Comparison of ENCODE assay signal across 12 mouse cellular contexts in genomic region chr9:101045710-101046338, GRCm38 (mm10). TPM values are rescaled to one million over a fixed set of nuclear protein-coding genes. Genes with fewer than 3 reads are reported as not detected.
DNase-seq lines count a peak whose midpoint lies in the region; ATAC-seq lines count a peak whose summit lies in the region.
"Had no signal": no experiment of that assay in that cellular context is flagged by ENCODE, and none has a peak within 500 bp of the region (broad histone marks: within the 10 kb centered on the region; RNA-seq: fewer than 3 reads in every experiment).

No protein-coding gene starts in this region.

- WGBS in hindbrain, embryonic 10.5 days: 77% methylated on average over 15 of the region's 15 CpGs
- WGBS in hindbrain, embryonic 12.5 days: 62% methylated on average over 15 of the region's 15 CpGs
- WGBS in kidney, embryonic 14.5 days: 58% methylated on average over 15 of the region's 15 CpGs

- no peak overlapping the region for H3K4me3 ChIP-seq in hindbrain, embryonic 10.5 days
- H3K4me3 ChIP-seq in hindbrain, embryonic 12.5 days: no peak overlapping the region
- no peak overlapping the region for H3K4me3 ChIP-seq in kidney, embryonic 14.5 days (ENCODE audit: low read length)
- H3K4me3 ChIP-seq in megakaryocyte, embryonic 14.5 days (replicated peaks): peak overlapping the region; percentile 84
- H3K4me3 ChIP-seq: forebrain, embryonic 15.5 days; limb, embryonic 15.5 days; myocyte had no signal

- intact Hi-C loops in left cerebral cortex, postnatal 14 days (cut with DNase I): no loop called here

- H3K9me3 ChIP-seq in hindbrain, embryonic 10.5 days: no peaks in the 10 kb centered on the region
- no peaks in the 10 kb centered on the region for H3K9me3 ChIP-seq in hindbrain, embryonic 12.5 days (replicated peaks)
- no peaks in the 10 kb centered on the region for H3K9me3 ChIP-seq in kidney, embryonic 14.5 days (ENCODE audit: control insufficient read depth, low read length)
- H3K9me3 ChIP-seq in megakaryocyte, embryonic 14.5 days: peaks cover 16% of the 10 kb centered on the region
- H3K9me3 ChIP-seq: forebrain, embryonic 15.5 days; limb, embryonic 15.5 days had no signal

- H3K27ac ChIP-seq in hindbrain, embryonic 10.5 days: peak overlapping the region; percentile 29
- H3K27ac ChIP-seq in hindbrain, embryonic 12.5 days: no peak overlapping the region
- peak overlapping the region; percentile 60 for H3K27ac ChIP-seq in kidney, embryonic 14.5 days (ENCODE audit: low read depth, low read length)
- H3K27ac ChIP-seq: forebrain, embryonic 15.5 days; limb, embryonic 15.5 days had no signal

- H3K36me3 ChIP-seq in hindbrain, embryonic 10.5 days: no peaks in the 10 kb centered on the region
- no peaks in the 10 kb centered on the region for H3K36me3 ChIP-seq in hindbrain, embryonic 12.5 days
- H3K36me3 ChIP-seq in kidney, embryonic 14.5 days (ENCODE audit: control insufficient read depth, insufficient read depth, low read length): no peaks in the 10 kb centered on the region
- H3K36me3 ChIP-seq in megakaryocyte, embryonic 14.5 days (replicated peaks; ENCODE audit: low read length): peaks cover 9% of the 10 kb centered on the region
- H3K36me3 ChIP-seq: forebrain, embryonic 15.5 days; limb, embryonic 15.5 days had no signal

- no peak for ATAC-seq in hindbrain, embryonic 12.5 days (ENCODE audit: low FRiP score)
- ATAC-seq in hematopoietic stem cell, adult 5-6 weeks (replicated peaks in 1 of 2; ENCODE audit: insufficient read depth in 1 of 2, low FRiP score in 2 of 2, low TSS enrichment in 1 of 2, low read depth in 1 of 2, poor library complexity in 2 of 2, severe bottlenecking in 2 of 2): peak; percentile 58 to 67; a peak in 3 of 4 replicates
- no peak; the same call in 1 of the 2 replicates for ATAC-seq in kidney, embryonic 14.5 days (ENCODE audit: low FRiP score, low TSS enrichment)
- ATAC-seq: forebrain, embryonic 15.5 days had no signal

- no peaks in the 10 kb centered on the region for H3K27me3 ChIP-seq in hindbrain, embryonic 10.5 days (ENCODE audit: insufficient read depth, poor library complexity, severe bottlenecking)
- H3K27me3 ChIP-seq in hindbrain, embryonic 12.5 days: no peaks in the 10 kb centered on the region
- no peaks in the 10 kb centered on the region for H3K27me3 ChIP-seq in kidney, embryonic 14.5 days (ENCODE audit: control insufficient read depth, insufficient read depth, low read length)
- no peaks in the 10 kb centered on the region for H3K27me3 ChIP-seq in megakaryocyte, embryonic 14.5 days (replicated peaks)
- H3K27me3 ChIP-seq: forebrain, embryonic 15.5 days; limb, embryonic 15.5 days had no signal

- DNase-seq in hindbrain, embryonic 10.5 days (ENCODE audit: low spot score): no peak
- no peak for DNase-seq in cerebellum, postnatal 36 days
- no peak for DNase-seq in left cerebral cortex, postnatal 14 days (ENCODE audit: low spot score in 2 of 2)
- DNase-seq in adrenal gland, postnatal 25 days: no peak
- DNase-seq: heart, postnatal 14 days had no signal

- 0 out of 2 replicates have a peak, but pooled peaks cover 4% of the 10 kb centered on the region for H3K4me1 ChIP-seq in hindbrain, embryonic 10.5 days (replicated peaks)
- no peaks in the 10 kb centered on the region for H3K4me1 ChIP-seq in hindbrain, embryonic 12.5 days
- no peaks in the 10 kb centered on the region for H3K4me1 ChIP-seq in kidney, embryonic 14.5 days (ENCODE audit: control insufficient read depth, insufficient read depth, low read length)
- H3K4me1 ChIP-seq in megakaryocyte, embryonic 14.5 days: peaks cover 34% of the 10 kb centered on the region
- H3K4me1 ChIP-seq: forebrain, embryonic 15.5 days; limb, embryonic 15.5 days had no signal

- no peak overlapping the region for H3K9ac ChIP-seq in hindbrain, embryonic 12.5 days
- no peak overlapping the region for H3K9ac ChIP-seq in kidney, embryonic 14.5 days (ENCODE audit: low read depth, low read length)
- H3K9ac ChIP-seq: forebrain, embryonic 15.5 days; limb, embryonic 15.5 days had no signal

- H3K4me2 ChIP-seq in hindbrain, embryonic 12.5 days (replicated peaks): no peak overlapping the region
- H3K4me2 ChIP-seq in kidney, embryonic 14.5 days (replicated peaks; ENCODE audit: low read depth, low read length): no peak overlapping the region
- H3K4me2 ChIP-seq: forebrain, embryonic 15.5 days; limb, embryonic 15.5 days had no signal

RNA-seq across cellular contexts. Expression of gene Pccb, which starts 11.1 kb away (rescaled TPM):
- polyA plus RNA-seq in hindbrain, embryonic 10.5 days (2016; fragmentation: Nextera tagmentation; extraction: Ambion mirVana): 13.2 and 14.2 TPM in 2 replicates
- 19.2 and 21.5 TPM in 2 replicates for polyA plus RNA-seq in hindbrain, embryonic 12.5 days (2016; fragmentation: Nextera tagmentation; extraction: Ambion mirVana)
- total RNA-seq in hematopoietic stem cell, adult 5-6 weeks (2017): 14.8 and 18.1 TPM in 2 replicates
- 19.2 and 21.0 TPM in 2 replicates for polyA plus RNA-seq in kidney, embryonic 14.5 days (2014; fragmentation: Nextera tagmentation; extraction: Ambion mirVana)
- 2.4 and 69.9 TPM in 2 replicates for polyA plus RNA-seq in megakaryocyte, embryonic 14.5 days (2012; ENCODE audit: insufficient read depth, low replicate concordance)
- 10 to 100 TPM; 46.1 to 50.8 TPM for total RNA-seq in left cerebral cortex, postnatal 14 days (2021)
- total RNA-seq in adrenal gland, postnatal 25 days (2021): 144 and 153 TPM in 2 replicates

RNA-seq across cellular contexts. Expression of gene Msl2, which starts 28.1 kb away (rescaled TPM):
- 3.7 and 4.5 TPM in 2 replicates for polyA plus RNA-seq in hindbrain, embryonic 10.5 days (2016; fragmentation: Nextera tagmentation; extraction: Ambion mirVana)
- 9.6 and 11.7 TPM in 2 replicates for polyA plus RNA-seq in hindbrain, embryonic 12.5 days (2016; fragmentation: Nextera tagmentation; extraction: Ambion mirVana)
- total RNA-seq in hematopoietic stem cell, adult 5-6 weeks (2017): 56.6 and 63.2 TPM in 2 replicates
- 9.7 and 11.9 TPM in 2 replicates for polyA plus RNA-seq in kidney, embryonic 14.5 days (2014; fragmentation: Nextera tagmentation; extraction: Ambion mirVana)
- polyA plus RNA-seq in megakaryocyte, embryonic 14.5 days (2012; ENCODE audit: insufficient read depth, low replicate concordance): 4.8 and 8.7 TPM in 2 replicates
- total RNA-seq in left cerebral cortex, postnatal 14 days (2021): 10 to 100 TPM; 54.8 to 59.7 TPM
- total RNA-seq in adrenal gland, postnatal 25 days (2021): 55.2 and 58.1 TPM in 2 replicates

Comparison
In these comparisons a context has a peak if more than half of its experiments do, and no peak if none do; other contexts are left out.
1. ATAC-seq: peak in hematopoietic stem cell, adult 5-6 weeks (2 of 2); none in hindbrain, embryonic 12.5 days (single experiment) and kidney, embryonic 14.5 days (single experiment).